Mouse (Mus musculus) neural tube, embryonic 14.5 days (tissue): ENCODE data around the gene Zfp428. TPM values are rescaled to one million over a fixed set of nuclear protein-coding genes. Genes with fewer than 3 reads are reported as not detected.

Experiments used
- ATAC-seq: fragments of 200-750 bp; cut with Nextera tagmentation; 2 replicates; pipeline ENCODE4 v1.8.0; 2017; ENCODE audit warnings: low read depth, mild to moderate bottlenecking, moderate TSS enrichment, moderate library complexity
- H3K27ac ChIP-seq: fragments of 300-500 bp; sonication (generic); 2 replicates; pipeline ENCODE4 v1.5.1; 2014; ENCODE audit warnings: low read depth, mild to moderate bottlenecking, control low read depth, low read length, moderate library complexity, mixed read lengths
- H3K27me3 ChIP-seq: fragments of 300-500 bp; sonication (generic); 2 replicates; pipeline ENCODE4 v1.6.1; 2014; ENCODE audit warnings: low read length; ENCODE audit not compliant: control insufficient read depth, insufficient read depth
- H3K36me3 ChIP-seq: fragments of 300-500 bp; sonication (generic); 2 replicates; pipeline ENCODE4 v1.6.1; 2014; ENCODE audit warnings: low read length, mixed read lengths; ENCODE audit not compliant: control insufficient read depth, insufficient read depth
- H3K4me1 ChIP-seq: fragments of 300-500 bp; sonication (generic); 2 replicates; pipeline ENCODE4 v1.6.1; 2014; ENCODE audit warnings: low read length; ENCODE audit not compliant: control insufficient read depth, insufficient read depth
- H3K4me2 ChIP-seq: fragments of 300-500 bp; sonication (generic); 2 replicates; pipeline ENCODE4 v1.6.1; 2014; ENCODE audit warnings: mild to moderate bottlenecking, low read depth, low read length, control low read depth
- H3K4me3 ChIP-seq: fragments of 300-500 bp; sonication (generic); 2 replicates; pipeline ENCODE4 v1.5.1; 2014; ENCODE audit warnings: low read depth, low read length, control low read depth, mixed read lengths
- H3K9ac ChIP-seq: fragments of 300-500 bp; sonication (generic); replicated peaks from 2 replicates; pipeline ENCODE4 v1.6.1; 2014; ENCODE audit warnings: low read depth, mild to moderate bottlenecking, control low read depth, low read length, mixed read lengths
- H3K9me3 ChIP-seq: fragments of 300-500 bp; sonication (generic); 2 replicates; pipeline ENCODE4 v1.6.1; 2016; ENCODE audit warnings: low read length; ENCODE audit not compliant: control insufficient read depth
- WGBS: fragments of 180-500 bp; shearing (Covaris S2); extraction: QIAGEN DNeasy Blood & Tissue Kit; methylation state at CpG from one replicate; pipeline ENCODE4 v1.1.7; 2014; 5-methylcytosine and 5-hydroxymethylcytosine counted together
- polyA plus RNA-seq: library from polyadenylated mRNA; unstranded; fragments of >200 nt; fragmentation: Nextera tagmentation; extraction: Ambion mirVana; gene quantifications from 2 replicates; pipeline ENCODE4 v1.2.1, GENCODE M21; 2014

Gene Zfp428
- polyA plus RNA-seq, 1 experiment from 2014 or later: 211 TPM

DNA sequence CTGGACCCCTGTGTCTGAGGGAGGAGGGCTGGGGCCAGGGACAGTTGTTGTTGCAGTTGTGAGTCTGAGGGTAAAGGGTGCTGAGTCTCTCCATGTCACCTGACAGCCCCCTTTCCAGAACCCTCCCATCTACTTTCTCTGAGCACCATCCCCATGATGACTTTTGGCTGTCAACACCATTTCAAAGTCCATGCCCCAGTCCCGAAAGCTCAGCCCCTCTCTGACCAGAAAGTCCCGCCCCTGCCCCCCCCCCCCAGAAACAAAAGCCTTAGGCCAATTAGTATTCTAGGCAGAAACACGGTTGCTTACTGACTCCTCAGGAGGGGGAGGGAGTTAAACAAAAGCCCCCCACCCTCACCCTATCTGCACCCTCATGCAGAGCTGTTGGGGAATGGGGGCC, 19.4 kb upstream of the Zfp428 start:
- H3K27me3 ChIP-seq: no peaks in the 10 kb centered on the region
- 24% methylated on average over 3 of the region's 3 CpGs for WGBS
- no peak overlapping the region for H3K4me2 ChIP-seq
- H3K9me3 ChIP-seq: no peaks in the 10 kb centered on the region
- H3K36me3 ChIP-seq: no peaks in the 10 kb centered on the region
- ATAC-seq: no peak
- peaks cover 43% of the 10 kb centered on the region for H3K4me1 ChIP-seq
- H3K4me3 ChIP-seq: no peak overlapping the region
- peak overlapping the region; percentile 46 for H3K27ac ChIP-seq
- H3K9ac ChIP-seq: no peak overlapping the region

DNA sequence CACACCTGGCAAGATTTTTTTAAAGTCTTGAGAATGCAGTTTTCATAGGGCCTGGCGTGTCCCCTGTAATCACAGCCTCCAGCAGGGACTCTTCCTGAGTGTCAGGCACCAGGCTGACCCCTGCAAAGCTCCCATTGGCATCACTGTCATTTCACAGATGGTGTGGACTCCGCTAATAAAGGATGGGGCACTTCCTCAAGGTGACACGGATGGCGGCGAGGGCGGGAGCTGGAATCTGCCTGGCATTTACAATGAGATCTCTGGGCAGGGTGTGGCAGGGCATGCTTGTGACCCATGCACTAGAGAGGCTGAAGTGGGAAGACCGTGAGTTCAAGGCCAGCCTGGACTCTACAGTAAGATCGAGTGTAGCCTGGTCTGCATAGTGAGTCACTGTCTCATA, 18.5 kb upstream of the Zfp428 start:
- peaks cover 40% of the 10 kb centered on the region for H3K4me1 ChIP-seq

DNA sequence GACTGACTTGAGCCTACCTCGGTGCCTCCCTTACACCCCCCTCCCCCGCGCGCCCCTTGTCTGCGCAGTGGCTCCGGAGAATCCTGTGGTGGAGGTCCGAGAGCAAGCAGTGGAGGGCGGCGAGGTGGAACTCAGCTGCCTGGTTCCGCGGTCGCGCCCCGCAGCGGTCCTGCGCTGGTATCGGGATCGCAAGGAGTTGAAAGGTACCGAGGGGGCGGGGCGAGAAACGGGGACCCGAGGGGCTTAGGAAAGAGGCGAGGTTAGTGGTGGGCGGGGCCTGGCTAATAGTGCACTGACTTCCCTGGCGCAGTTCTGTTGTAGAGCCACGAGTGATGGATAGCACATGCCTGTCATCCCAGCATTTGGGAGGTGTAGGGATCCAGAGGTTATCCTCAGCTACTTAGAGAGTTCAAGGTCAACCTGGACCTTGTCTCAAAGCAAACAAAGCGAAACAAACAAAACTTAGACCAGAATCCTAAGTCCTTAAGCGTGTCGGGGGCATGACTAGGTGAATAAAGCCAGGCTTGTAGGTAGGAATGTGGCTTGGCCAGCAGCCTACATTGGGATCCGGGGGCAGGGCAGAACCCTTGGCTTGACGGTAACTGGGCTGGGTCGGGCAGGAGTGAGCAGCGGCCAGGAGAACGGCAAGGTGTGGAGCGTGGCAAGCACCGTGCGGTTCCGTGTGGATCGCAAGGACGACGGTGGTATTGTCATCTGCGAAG, 6.8 kb upstream of the Zfp428 start:
- Histone ChIP-seq H3K4me2 (no peak overlapping the region), H3K27ac (no peak overlapping the region), H3K36me3 (peaks cover 29% of the 10 kb centered on the region), H3K4me1 (peaks cover 7% of the 10 kb centered on the region; the same call in 1 of the 2 replicates), H3K9ac (no peak overlapping the region; the same call in 1 of the 2 replicates), H3K4me3 (no peak overlapping the region), H3K27me3 (no peaks in the 10 kb centered on the region), H3K9me3 (no peaks in the 10 kb centered on the region)
- no peak for ATAC-seq
- 20% methylated on average over 43 of the region's 43 CpGs for WGBS

More for the DNA sequence above, 18.5 kb upstream of the Zfp428 start:
- H3K9me3 ChIP-seq: no peaks in the 10 kb centered on the region
- no peak for ATAC-seq
- no peaks in the 10 kb centered on the region for H3K36me3 ChIP-seq
- no peak overlapping the region for H3K4me2 ChIP-seq
- H3K4me3 ChIP-seq: no peak overlapping the region
- no peaks in the 10 kb centered on the region for H3K27me3 ChIP-seq
- no peak overlapping the region for H3K9ac ChIP-seq
- 78% methylated on average over 8 of the region's 8 CpGs for WGBS
- H3K27ac ChIP-seq: no peak overlapping the region; the same call in 1 of the 2 replicates

DNA sequence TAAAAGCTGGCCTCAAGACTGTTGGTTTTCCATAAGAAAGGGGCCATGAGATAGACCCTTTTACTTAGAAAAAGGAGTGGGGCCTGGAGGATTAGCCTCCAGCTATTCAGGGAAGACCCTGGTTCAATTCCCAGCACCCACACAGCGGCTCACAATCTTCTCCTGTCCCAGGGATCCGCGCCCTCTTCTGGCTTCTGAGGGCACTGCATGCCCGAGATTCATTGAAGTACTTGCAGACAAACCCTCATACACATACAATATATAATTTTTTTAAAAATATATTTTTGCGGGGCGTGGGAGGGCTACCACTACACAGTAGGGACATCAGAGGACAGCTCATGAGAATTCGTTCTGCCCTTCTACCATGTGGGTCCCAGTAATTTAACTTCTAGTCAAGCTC, 5.9 kb upstream of the Zfp428 start:
- H3K9me3 ChIP-seq: no peaks in the 10 kb centered on the region
- peaks cover 16% of the 10 kb centered on the region for H3K4me1 ChIP-seq
- no peak overlapping the region for H3K9ac ChIP-seq
- 36% methylated on average over 7 of the region's 7 CpGs for WGBS
- H3K36me3 ChIP-seq: peaks cover 29% of the 10 kb centered on the region
- no peaks in the 10 kb centered on the region for H3K27me3 ChIP-seq
- H3K4me3 ChIP-seq: no peak overlapping the region
- H3K27ac ChIP-seq: no peak overlapping the region
- ATAC-seq: no peak
- H3K4me2 ChIP-seq: no peak overlapping the region

DNA sequence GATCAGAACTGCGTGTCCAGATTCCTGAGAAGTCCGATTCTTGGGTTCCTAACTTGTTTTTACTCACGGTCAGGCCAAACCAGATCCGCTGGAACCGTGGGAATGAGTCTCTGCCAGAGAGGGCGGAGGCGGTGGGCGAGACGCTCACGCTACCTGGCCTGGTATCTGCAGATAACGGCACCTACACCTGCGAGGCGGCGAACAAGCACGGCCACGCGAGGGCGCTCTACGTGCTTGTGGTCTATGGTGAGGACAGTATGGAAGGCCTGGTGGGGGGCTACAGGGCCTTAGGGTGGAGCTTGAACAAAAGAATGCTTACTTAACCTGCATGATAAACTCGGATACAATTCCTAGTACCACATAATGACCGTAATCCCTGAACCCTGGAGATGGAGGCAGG, 5.3 kb upstream of the Zfp428 start:
- no peak overlapping the region for H3K9ac ChIP-seq
- peaks cover 20% of the 10 kb centered on the region for H3K4me1 ChIP-seq
- WGBS: 64% methylated on average over 21 of the region's 21 CpGs
- no peaks in the 10 kb centered on the region for H3K9me3 ChIP-seq
- peaks cover 29% of the 10 kb centered on the region for H3K36me3 ChIP-seq
- H3K4me2 ChIP-seq: no peak overlapping the region
- H3K4me3 ChIP-seq: no peak overlapping the region
- no peak overlapping the region for H3K27ac ChIP-seq
- H3K27me3 ChIP-seq: no peaks in the 10 kb centered on the region
- ATAC-seq: no peak

DNA sequence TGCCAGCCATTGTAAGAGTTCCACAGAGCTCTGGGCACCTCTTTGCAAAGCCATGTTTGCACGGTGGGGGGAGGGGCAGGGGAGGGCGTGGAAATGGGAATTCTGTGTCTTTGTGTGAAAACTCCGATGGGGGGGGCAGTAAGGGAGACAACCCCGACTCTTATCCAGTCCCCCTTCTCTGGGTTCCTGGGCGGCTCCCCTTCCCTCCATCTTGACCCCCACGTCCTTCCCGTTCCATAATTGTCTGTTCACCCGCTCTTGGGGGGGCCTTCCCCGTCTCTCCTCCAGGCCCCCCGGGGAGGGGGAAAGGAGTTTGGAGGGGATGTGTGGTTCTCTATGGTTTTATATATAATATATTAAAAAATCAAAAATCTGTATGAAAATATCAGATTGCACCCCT, 2.8 kb upstream of the Zfp428 start:
- no peaks in the 10 kb centered on the region for H3K27me3 ChIP-seq
- WGBS: 18% methylated on average over 10 of the region's 10 CpGs

DNA sequence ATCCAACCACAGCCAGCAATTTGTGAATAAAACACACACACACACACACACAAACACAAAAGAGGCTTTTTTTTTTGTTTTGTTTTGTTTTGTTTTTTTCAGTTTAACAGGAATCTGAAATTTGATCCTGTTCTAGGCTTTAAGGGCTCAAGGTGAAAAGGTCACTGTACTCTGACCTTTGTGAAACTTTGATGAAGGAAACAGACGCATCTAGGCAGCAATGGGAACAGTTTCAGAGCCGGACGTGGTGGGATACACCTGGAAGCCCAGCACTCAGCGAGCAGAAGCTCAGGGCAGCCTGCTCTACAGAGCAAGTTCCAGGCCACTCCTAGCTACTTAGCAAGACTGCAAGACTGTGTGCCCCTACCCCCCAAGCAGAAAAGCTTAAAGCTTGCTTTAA, 1.9 kb upstream of the Zfp428 start:
- no peak overlapping the region for H3K9ac ChIP-seq
- no peak overlapping the region for H3K4me2 ChIP-seq

More for the DNA sequence above, 2.8 kb upstream of the Zfp428 start:
- no peaks in the 10 kb centered on the region for H3K9me3 ChIP-seq
- H3K36me3 ChIP-seq: peaks cover 26% of the 10 kb centered on the region
- no peak overlapping the region for H3K4me2 ChIP-seq
- no peak for ATAC-seq
- H3K9ac ChIP-seq: no peak overlapping the region
- H3K4me3 ChIP-seq: no peak overlapping the region
- no peak overlapping the region for H3K27ac ChIP-seq
- H3K4me1 ChIP-seq: peaks cover 25% of the 10 kb centered on the region

DNA sequence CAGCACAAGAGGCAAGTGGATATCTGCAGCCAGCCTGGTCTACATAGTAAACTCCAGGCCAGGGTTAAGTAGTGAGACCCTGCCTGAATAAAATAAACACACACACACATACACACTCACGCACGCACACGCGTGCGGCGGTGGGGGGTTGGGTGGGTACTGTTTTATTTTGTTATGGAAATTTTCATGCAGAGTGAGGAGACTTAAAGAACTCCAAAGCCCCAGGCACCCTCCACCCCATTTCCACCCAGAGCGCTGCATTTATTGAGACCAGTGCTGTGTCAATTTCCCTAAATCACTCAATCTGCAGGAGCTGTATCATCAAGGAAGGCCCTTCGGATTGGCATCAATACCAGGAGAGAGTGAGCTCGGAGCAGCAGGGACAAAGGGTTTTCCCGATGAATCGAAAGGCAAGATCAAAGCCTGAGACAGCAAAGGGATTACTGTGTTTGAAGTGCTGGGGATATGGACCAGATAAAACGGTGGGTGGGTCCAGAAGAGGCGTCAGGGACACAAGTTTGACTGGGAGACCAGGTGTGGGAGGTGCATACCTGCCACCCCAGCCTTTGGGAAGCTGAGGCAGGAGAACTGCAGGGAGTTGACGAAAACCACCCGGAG, 1.2 kb upstream of the Zfp428 start:
- Histone ChIP-seq H3K27me3 (no peaks in the 10 kb centered on the region), H3K4me1 (peaks cover 25% of the 10 kb centered on the region), H3K4me2 (peak overlapping the region; percentile 66), H3K27ac (peak overlapping the region; percentile 99), H3K4me3 (peak overlapping the region; percentile 72), H3K9me3 (no peaks in the 10 kb centered on the region), H3K9ac (0 out of 2 replicates have a peak overlapping the region, but pooled peaks have one; percentile 89), H3K36me3 (peaks cover 17% of the 10 kb centered on the region)
- WGBS: 9% methylated on average over 15 of the region's 15 CpGs
- ATAC-seq: no peak

More for the DNA sequence above, 1.9 kb upstream of the Zfp428 start:
- H3K4me1 ChIP-seq: peaks cover 25% of the 10 kb centered on the region
- no peak for ATAC-seq
- WGBS: 16% methylated on average over 4 of the region's 4 CpGs
- H3K36me3 ChIP-seq: peaks cover 21% of the 10 kb centered on the region
- H3K9me3 ChIP-seq: no peaks in the 10 kb centered on the region
- peak overlapping the region; percentile 99 for H3K27ac ChIP-seq
- H3K4me3 ChIP-seq: no peak overlapping the region
- H3K27me3 ChIP-seq: no peaks in the 10 kb centered on the region

DNA sequence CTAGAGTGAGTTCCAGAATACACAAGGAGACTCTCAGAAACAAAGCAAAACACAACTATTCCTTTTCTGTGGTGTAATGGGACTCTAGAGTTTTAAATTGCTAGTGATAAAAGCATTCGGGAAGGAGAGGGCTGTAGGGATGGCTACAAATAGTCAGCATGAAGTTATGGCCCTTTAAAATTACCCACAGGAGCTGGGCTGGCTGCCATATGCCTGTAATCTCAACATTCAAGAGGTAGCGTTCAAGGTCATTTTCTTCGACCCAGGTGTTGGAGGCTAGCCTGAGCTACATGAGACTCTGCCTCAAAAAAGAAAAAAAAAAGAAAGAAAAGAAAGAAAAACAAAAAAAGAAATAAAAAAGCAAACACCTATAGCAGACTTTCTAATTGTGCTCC, 744 bp upstream of the Zfp428 start:
- Histone ChIP-seq H3K4me1 (peaks cover 25% of the 10 kb centered on the region), H3K27ac (peak overlapping the region; percentile 99), H3K27me3 (no peaks in the 10 kb centered on the region), H3K9ac (peak overlapping the region; percentile 89), H3K36me3 (peaks cover 15% of the 10 kb centered on the region; the same call in 1 of the 2 replicates), H3K9me3 (no peaks in the 10 kb centered on the region), H3K4me3 (peak overlapping the region; percentile 72), H3K4me2 (peak overlapping the region; percentile 66)
- WGBS: 3% methylated on average over 3 of the region's 3 CpGs
- ATAC-seq: no peak
